Mouse (Mus musculus) granulocyte monocyte progenitor cell, adult 5-6 weeks (primary cell): Measurements from ENCODE around the gene Kcnh6. TPM values are rescaled to one million over a fixed set of nuclear protein-coding genes. Genes with fewer than 3 reads are reported as not detected.

Experiments used
- ATAC-seq: replicated peaks from 2 replicates; pipeline ENCODE4 v1.8.0; 2016; ENCODE audit warnings: mild to moderate bottlenecking, moderate TSS enrichment, inconsistent platforms; ENCODE audit not compliant: poor library complexity, severe bottlenecking
- total RNA-seq, 2 experiments: library from RNA; stranded (forward) in 1 of 2; stranded (reverse) in 1 of 2; fragments of 200-712, 200-1000 nt in 1 of 2; fragments of >200 nt in 1 of 2; fragmentation: Nextera tagmentation in 1 of 2; gene quantifications; 2 replicates each; pipeline ENCODE4 v1.2.3; 2014 to 2017

Kcnh6 gene
- total RNA-seq (2014; fragmentation: Nextera tagmentation) = 0.21 TPM in 1 of 2 replicates, not detected in the other
- total RNA-seq (2017) = not detected in 2 replicates

DNA sequence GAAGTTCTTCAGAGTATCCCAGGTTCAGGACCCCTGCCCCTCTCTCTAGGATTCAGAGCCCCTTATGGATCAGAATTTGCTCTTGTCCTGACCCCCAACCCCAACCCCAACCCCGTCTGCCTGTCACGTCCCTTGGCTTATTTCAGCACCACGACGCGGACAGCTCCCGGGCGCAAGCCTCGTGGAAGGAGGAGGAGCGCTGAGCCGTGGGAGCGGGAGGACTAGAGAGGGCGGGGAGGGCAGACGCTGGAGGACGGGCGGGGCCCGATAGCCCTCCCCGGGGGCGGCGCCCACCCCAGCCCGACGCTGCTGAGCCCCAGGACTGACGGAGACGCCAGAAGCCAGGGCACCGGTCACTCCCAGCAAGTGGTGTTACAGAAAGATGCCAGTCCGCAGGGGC lies at the start of gene Kcnh6:
Kcnh6 (plus strand) TSS at position 304 of the 400 bp plus-strand sequence.
- ATAC-seq = peak; percentile 96

DNA sequence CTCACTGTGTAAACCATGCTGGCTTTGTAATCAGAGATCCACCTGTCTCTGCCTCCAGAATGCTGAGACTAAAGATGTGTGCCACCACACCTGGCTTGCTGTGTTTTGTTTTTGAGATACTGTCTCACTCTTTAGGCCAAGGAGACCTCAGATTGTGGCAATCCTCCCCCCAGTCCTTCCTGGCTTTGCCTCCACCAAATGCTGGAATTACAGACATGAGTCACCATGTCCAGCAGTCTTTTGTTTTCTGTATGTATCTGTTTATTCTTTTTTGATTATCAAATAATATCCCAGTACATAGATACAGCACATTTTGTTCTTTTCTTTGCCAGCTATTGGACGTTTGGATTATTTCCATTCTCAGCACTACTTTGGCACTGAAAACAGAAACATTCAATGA lies 49.4 kb upstream of the Kcnh6 start:
- ATAC-seq = no peak

DNA sequence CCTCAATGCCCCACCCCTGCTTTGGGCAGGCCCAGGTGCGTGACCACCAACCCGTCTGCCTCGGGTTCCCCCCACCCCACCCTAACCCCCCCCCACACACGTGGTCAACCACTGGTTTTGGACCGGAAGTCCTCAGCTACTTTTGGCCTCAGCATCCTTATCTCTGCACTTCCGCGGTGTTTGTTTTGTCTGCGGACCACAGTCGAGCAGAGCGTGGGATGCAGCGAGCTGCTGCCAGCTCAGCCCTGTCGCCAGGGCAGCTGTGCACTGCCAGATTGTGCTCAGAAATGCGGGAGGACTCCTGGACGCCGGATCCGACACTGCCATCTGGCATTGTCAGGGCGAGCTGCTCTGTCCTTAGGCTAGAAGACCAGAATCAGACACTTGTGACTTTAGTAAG lies 48.6 kb upstream of the Kcnh6 start:
- ATAC-seq = peak; percentile 14

DNA sequence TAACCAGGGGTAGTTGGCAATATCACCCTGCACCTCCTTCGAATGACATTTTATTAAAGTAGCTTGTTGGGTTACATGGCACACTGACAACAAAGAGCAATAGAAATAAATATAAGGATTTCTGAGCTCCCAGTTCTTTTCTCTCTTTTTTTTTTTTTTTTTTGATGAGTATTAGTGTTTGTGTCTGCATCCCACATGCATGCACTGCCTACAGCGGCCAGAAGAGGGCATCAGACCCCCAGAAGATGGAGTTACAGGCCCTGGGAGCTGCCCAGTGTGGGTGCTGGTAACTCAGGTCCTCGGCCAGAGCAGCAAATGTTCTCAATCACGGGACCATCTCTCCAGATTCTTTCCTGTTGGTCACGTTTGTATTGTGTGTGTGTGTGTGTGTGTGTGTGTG lies 43.2 kb upstream of the Kcnh6 start:
- 0 out of 2 replicates have a peak, but pooled peaks have one; percentile 26 for ATAC-seq

DNA sequence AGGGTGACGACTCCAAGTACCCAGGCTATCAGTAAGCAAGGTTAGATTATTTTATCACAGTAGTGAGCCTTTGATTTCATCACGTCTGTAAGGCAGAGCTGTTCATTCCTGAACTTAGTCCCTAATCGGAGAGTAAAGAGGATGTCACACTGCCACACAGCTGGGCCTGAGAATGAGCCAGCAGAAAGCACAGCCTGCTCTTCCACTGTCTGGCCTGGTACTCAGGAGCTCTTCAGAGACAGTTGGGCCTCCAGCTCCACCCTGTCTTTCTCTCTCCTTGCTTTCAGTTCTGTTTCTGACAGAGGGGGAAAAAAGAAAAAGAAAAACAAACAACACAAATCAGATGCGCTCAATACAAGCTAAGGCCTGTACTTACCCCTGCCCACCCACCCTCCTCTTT lies 41.6 kb upstream of the Kcnh6 start:
- no peak; the same call in 1 of the 2 replicates for ATAC-seq

DNA sequence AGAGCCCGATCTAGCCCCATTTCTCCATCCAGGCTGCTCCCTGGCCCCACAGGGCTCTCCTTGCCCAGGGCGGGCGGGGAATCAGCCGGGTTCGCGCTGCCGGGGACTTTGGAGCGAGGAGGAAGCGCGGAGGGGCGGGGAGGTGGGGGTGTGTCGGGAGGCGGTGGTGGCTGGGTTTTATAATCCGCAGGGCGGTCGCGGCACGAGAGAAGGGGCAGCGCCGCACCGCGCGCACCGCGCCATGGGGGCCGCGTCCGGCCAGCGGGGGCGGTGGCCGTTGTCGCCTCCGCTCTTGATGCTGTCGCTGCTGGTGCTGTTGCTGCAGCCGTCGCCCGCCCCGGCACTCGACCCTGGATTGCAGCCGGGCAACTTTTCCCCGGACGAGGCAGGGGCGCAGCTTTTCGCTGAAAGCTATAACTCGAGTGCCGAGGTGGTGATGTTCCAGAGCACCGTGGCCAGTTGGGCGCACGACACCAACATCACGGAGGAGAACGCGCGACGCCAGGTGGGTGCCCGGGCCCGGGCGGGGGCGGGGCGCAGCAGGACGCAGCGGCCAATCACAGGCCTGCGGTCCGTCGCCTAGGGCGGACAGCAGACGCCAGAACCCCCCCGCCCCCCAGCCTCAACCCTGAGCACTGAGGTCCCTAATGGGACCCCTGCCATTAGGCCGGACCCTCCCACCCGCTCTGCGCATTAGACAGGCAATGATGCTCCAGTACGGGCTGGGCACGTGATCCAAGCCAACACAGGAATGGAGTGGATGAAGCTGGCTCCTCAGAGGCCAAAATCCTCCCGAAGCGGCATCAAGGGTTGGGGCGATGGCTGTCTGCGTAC lies 40.0 kb upstream of the Kcnh6 start, which contains the start of gene Ace:
Ace (plus strand) TSS at position 205 of the 834 bp plus-strand sequence.
- peak; percentile 39; the same call in 1 of the 2 replicates for ATAC-seq

DNA sequence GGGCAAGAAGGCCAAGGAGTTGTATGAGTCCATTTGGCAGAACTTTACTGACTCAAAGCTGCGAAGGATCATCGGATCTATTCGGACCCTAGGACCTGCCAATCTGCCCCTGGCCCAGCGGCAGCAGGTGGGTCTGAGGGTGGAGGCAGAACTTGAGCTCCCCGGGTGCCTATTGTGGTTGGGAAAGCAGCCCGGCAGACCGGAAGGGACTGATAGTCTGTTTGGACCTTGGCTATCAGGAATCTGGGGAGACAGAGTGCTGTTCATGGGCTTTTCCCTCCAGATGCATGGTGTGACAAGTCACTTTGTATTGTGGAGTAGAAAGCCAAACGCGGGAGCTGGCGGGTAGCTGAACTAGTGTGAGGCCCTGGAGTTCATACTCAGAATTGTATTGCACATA lies 39.0 kb upstream of the Kcnh6 start:
- no peak for ATAC-seq

DNA sequence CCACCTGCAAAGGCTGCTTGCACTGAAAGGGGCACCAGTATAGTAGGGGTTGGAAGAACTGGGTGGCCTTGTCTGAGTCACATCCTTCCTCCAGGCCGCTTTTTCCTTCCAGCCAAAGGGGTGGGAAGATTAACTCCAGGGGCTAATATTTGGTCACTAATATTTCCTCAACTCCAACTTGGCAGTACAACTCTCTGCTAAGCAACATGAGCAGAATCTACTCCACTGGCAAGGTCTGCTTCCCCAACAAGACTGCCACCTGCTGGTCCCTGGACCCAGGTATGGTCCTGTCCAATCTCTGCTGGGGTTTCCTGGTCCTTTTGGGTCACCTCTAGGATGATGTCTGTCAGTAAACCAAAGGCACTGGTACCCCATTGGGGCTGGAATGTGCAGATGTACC lies 38.4 kb upstream of the Kcnh6 start:
- ATAC-seq = no peak

DNA sequence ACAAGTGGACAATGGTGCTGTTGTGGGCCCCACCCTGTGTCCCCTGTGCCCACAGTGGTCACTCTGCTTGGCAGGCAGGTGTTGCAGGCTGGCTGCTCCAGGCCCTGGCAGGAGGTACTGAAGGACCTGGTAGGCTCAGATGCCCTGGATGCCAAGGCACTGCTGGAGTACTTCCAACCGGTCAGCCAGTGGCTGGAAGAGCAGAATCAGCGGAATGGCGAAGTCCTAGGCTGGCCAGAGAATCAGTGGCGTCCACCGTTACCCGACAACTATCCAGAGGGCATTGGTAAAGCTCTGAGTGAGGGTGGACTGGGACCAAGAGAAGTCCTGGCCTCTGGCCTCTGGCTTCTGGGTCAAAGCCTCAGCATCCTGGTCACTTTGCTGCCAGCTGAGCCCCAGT lies 33.3 kb upstream of the Kcnh6 start:
- ATAC-seq = no peak

DNA sequence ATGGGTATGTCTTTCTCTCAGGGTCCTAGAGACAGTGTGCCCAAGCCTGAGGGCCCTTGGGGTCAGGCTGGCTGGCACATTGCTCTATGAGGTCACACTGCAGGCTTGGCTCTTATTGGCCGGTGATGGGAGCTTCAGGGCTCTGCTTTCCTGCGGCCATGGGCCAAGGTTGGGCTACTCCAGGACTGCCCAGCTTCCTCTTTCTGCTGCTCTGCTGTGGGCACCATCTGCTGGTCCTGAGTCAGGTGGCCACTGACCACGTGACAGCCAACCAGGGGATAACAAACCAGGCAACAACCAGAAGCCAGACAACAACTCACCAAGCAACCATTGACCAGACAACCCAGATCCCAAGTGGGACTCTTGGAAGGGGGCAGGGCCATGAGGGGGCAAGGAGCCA lies 32.9 kb upstream of the Kcnh6 start:
- ATAC-seq = peak; percentile 57; the same call in 1 of the 2 replicates

DNA sequence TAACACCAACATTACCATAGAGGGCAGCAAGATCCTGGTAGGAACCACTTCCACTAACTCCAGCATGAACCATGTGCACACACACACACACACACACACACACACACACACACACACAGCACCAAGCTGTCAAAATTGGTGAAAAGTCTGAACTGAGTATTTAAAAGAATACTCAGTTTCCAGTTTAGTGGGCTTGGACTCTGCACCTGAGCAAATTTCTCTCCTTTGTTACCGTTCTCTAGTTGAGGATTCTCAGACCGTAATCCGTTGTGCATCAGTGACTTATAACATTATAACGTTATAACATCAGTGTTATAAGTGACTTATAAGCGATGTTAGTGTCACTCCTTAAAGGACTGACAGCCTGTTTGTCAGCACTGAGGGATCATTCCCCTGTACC lies 32.3 kb upstream of the Kcnh6 start:
- no peak for ATAC-seq

DNA sequence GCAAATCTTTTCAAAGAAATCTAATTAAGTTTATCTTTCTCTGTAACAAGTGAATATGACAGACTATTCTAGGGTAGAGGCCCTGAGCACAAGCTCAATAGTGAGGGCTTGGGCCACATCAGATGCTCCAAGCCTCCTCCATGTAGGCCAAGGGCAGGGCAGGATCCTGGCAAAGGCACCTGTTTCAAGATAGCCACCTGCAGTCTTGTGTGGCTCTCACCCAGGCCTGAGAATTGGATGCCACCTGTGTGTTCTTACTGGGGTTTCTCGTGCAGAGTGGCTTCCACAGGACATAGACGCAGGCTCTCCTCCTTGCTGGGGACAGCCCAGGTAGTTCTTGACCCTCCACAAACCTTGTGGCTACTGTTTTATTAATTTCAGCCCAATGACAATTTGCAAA lies 29.7 kb upstream of the Kcnh6 start:
- ATAC-seq = no peak

DNA sequence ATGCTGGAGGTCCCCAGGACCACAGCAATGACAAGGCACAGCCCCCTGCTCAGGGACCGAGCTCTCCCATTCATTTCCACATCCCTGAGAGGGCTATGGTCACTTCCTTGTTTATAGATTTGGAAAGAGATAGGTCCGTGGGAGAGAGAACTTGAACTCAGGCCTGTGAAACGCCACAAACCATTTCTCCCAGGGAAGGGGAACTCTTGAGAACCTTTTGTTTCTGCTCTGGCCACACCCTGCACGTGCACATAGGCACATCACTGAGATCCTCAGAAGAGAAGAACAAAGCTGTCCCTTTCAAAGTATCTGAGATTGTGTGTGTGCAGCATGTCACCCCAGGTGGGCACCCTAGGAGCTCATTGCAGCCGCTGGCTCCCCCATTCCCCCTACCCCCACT lies 29.3 kb upstream of the Kcnh6 start:
- no peak for ATAC-seq

DNA sequence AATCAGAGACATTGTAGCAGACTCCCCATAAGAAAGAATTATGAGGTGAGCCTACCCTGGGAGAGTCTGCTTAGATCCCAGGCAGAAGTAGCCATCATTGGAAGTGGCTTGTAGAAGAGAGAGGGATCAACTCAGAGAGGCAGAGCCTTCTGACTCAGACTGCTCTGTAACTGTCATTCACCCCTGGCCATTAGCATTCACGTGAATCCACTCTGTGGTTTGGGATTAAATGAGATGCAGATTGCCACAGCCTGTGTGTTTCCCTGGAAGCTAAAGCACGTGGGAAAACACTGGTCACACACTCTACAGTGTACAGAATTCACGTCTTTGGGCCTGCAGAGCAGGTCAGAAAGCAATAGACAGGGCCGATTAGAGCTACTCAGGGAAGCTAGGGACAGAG lies 23.5 kb upstream of the Kcnh6 start:
- no peak for ATAC-seq

DNA sequence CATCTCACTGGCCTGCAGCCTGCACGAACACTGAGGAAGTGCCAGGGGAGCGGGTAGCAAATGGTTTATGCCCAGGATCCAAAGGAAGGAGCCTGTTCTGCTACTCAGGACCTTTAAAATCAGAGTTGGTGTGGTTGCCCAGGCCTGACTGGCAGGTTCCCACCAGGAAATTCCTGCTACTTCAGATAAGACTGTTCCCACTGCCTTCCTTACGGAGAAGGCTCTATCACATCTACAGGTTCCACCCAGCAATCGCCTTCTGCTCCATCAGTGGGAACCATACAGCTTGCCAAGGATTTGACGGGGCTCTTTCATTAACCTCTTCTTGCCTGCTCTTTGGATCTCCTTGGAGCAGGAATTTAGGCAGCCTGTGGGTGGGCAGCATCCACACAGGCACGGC lies 20.5 kb upstream of the Kcnh6 start:
- no peak for ATAC-seq

DNA sequence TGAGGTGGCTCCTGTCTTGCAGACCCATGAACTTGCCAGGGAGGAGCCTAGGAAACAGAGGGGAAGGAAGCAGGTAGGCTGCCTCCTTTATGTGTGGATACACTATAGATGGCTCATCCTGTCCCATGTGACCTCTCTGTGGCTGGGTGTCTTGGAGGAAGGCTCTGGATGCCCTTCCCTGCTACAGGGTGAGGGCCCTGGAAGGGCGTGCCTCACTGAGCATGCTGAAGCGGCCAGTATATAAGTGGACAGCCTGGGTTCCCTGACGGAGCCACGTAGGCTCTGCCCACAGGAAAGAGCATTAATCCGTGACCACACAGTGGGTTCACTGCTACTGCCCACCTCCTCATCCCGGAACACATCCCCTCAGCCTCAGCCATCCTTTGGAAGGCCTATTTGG lies 18.5 kb upstream of the Kcnh6 start:
- no peak for ATAC-seq

DNA sequence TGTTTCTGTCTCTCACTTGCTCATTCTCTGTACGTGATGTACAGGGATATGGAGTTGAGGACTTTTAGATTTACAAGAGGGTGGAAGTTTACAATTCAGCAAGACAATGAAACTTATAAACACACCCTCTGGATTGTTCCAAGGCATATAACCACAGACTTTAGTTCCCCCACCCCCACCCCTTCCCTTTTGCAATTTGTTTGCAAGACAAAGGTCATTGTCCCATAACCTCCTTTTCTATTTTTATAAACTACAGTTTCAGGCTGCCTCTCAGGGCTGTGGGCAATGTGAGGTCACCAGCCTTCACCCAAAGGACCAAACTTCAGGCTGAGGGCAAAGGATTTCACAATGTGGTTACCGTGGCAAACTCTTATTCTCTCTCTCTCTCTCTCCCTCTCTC lies 17.7 kb upstream of the Kcnh6 start:
- ATAC-seq = peak; percentile 90

DNA sequence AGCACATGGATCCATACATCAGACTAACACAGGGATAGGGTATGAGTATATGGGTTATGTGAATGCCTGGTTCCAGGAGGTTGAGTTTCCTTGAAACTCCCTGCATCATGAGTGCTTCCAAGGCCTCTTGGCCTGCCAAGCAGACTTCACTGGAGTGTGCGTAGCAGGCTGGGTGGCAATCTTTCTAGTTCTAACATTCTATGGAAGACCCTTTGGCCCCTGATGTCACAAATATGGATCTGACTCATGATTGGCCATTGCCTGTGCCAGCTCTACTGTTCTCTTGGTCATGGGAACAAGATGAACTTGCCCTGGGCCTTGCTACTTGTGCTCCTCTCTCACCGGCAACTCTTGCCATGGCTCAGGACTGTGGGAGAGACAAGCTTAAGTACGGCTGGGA lies 13.5 kb upstream of the Kcnh6 start, which contains the start of gene Ace3:
Ace3 (plus strand) TSS at position 301 of the 400 bp plus-strand sequence.
- ATAC-seq = no peak

DNA sequence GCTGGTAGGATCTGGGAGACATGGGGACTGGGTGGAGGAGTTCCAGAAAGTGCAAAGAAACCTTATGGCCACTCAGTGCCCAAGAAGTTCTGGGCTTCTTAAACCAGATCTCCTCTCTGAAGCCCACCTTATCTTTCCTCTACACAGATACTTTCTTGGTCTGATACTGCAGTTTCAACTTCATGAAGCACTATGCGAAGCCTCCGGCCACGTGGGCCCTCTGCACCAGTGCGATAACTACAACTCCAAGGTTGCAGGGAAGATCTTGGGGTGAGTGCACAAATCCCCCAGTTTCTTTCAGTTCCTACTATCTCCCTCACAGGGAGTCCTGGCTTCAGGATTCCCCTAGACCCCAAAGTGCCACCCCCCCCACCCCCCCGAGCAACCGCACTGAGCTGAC lies 7.9 kb upstream of the Kcnh6 start:
- no peak for ATAC-seq

DNA sequence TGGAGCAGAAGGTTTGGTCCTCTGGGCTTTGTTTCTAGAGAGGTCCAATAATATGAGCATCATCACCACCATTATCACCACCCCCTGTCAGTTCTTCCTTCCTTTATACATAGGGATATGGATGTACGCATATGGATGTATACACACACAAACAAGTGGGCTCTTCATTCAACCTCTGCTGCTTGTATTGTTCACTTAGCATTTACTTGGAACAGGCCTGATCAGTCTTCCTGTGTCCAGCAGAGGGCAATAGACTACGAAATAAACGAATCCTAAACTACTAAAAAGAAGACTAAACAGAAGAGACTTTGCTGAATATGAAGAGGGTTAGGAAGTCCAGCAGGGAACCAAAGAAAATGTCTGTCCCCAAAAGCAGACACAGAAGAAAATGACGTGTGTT lies 6.2 kb upstream of the Kcnh6 start:
- no peak; the same call in 1 of the 2 replicates for ATAC-seq

DNA sequence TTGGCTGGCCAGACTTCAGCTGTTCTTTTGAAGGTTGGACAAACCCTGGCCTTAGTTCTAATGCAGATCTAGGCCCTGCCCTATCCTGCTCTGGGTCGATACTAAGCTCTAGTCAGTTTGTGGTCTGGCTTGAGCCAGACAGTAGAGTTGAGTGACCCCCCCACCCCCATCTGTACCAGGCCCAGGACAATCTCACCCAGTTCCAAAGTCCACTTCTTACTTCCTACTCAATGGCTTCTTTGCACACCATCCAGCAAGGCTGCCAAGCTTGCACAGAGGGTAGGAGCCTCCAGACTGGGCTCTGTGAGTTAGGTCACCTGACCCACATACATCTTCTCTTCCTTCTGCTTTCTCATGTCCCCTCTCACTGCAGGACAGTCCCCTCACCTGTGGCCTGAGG lies 3.3 kb upstream of the Kcnh6 start:
- ATAC-seq = no peak

DNA sequence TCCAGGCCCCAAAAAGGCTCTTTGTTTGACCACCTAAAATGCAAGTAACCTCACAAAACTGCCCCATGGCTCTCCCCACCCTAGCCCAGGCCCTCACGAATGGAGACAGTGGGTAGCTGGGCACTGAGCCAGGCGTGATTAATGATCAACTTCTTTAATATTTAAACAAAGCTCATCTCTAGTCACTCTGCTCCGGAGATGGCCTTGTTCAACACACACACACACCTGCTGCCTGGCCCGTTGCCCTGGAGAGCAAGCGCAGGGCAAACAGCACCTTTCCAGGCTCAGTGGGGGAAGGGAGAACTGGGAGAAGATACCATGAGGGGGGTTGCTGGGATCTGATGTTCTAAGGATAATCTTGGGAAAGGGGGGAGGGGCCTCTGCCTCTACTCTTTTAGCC lies 2.0 kb upstream of the Kcnh6 start:
- no peak for ATAC-seq
